Mouse (Mus musculus) heart, embryonic 13.5 days (tissue): ENCODE results near the gene Fam131c. TPM values are rescaled to one million over a fixed set of nuclear protein-coding genes. Genes with fewer than 3 reads are reported as not detected.

ENCODE experiments used
- ATAC-seq: fragments of 200-750 bp; cut with Nextera tagmentation; 2 replicates; pipeline ENCODE4 v1.8.0; 2017; ENCODE audit warnings: moderate TSS enrichment; ENCODE audit not compliant: insufficient number of reproducible peaks, low FRiP score, low TSS enrichment; ENCODE audit errors: extremely low read depth
- H3K27ac ChIP-seq: fragments of 300-500 bp; sonication (generic); replicated peaks from 2 replicates; pipeline ENCODE4 v1.5.1; 2015; ENCODE audit warnings: moderate library complexity, mild to moderate bottlenecking, inconsistent platforms
- H3K27me3 ChIP-seq: fragments of 300-500 bp; sonication (generic); replicated peaks from 2 replicates; pipeline ENCODE4 v1.6.1; 2015; ENCODE audit warnings: mild to moderate bottlenecking, inconsistent platforms
- H3K36me3 ChIP-seq: fragments of 300-500 bp; sonication (generic); 2 replicates; pipeline ENCODE4 v1.6.1; 2015; ENCODE audit warnings: mild to moderate bottlenecking, inconsistent platforms
- H3K4me1 ChIP-seq: fragments of 300-500 bp; sonication (generic); 2 replicates; pipeline ENCODE4 v1.6.1; 2015; ENCODE audit warnings: inconsistent platforms
- H3K4me2 ChIP-seq: fragments of 300-500 bp; sonication (generic); 2 replicates; pipeline ENCODE4 v1.6.1; 2015; ENCODE audit warnings: inconsistent platforms, mild to moderate bottlenecking, moderate library complexity
- H3K4me3 ChIP-seq: fragments of 300-500 bp; sonication (generic); 2 replicates; pipeline ENCODE4 v1.5.1; 2015; ENCODE audit warnings: moderate library complexity, mild to moderate bottlenecking, inconsistent platforms
- H3K9ac ChIP-seq: fragments of 300-500 bp; sonication (generic); 2 replicates; pipeline ENCODE4 v1.6.1; 2015; ENCODE audit warnings: inconsistent platforms, mild to moderate bottlenecking, moderate library complexity
- H3K9me3 ChIP-seq: fragments of 300-500 bp; sonication (generic); 2 replicates; pipeline ENCODE4 v1.6.1; 2016; ENCODE audit warnings: inconsistent platforms
- WGBS: fragments of 180-500 bp; shearing (Covaris S2); methylation state at CpG from one replicate; pipeline ENCODE4 v1.1.7; 2015; ENCODE audit warnings: mixed read lengths; 5-methylcytosine and 5-hydroxymethylcytosine counted together
- polyA plus RNA-seq: library from polyadenylated mRNA; unstranded; fragments of >200 nt; fragmentation: Nextera tagmentation; extraction: Ambion mirVana; gene quantifications from 2 replicates; pipeline ENCODE4 v1.2.1, GENCODE M21; 2015

Gene Fam131c
- polyA plus RNA-seq, 1 experiment from 2014 or later: 1.2 TPM

- no peak overlapping the region for H3K27ac ChIP-seq
- H3K4me3 ChIP-seq: no peak overlapping the region
- peaks cover 41% of the 10 kb centered on the region for H3K27me3 ChIP-seq
- H3K9me3 ChIP-seq: no peaks in the 10 kb centered on the region
- peaks cover 15% of the 10 kb centered on the region for H3K4me1 ChIP-seq
- H3K9ac ChIP-seq: no peak overlapping the region
- no peaks in the 10 kb centered on the region for H3K36me3 ChIP-seq
- WGBS: 14% methylated on average over 5 of the region's 5 CpGs
- ATAC-seq: no peak
- no peak overlapping the region for H3K4me2 ChIP-seq
Observed at GRCm38 (mm10) chr4:141387093-141387784, 19.2 kb downstream of the Fam131c start.

DNA sequence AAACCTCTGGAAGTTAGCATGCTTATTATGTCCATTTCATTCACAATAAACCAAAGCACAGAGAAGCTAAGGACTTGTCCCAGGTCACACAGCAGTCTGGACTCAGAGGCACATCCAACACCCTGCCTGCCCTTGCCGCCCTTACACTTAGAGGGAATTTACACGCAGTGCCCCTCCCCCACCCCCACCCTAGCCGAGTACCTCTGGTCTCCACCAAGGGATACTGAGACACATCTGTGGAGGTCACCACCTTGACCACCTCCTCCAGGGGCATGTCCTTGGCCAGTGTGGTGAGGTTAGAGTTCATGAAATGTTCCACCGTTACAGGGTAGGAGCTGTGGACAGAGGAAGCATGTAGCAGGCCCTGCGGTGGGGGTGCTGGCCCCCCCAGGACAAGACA lies 19.9 kb downstream of the Fam131c start:
- Histone ChIP-seq H3K27ac (no peak overlapping the region), H3K9me3 (no peaks in the 10 kb centered on the region), H3K4me3 (no peak overlapping the region), H3K4me1 (peaks cover 8% of the 10 kb centered on the region), H3K27me3 (peaks cover 38% of the 10 kb centered on the region), H3K9ac (no peak overlapping the region), H3K36me3 (no peaks in the 10 kb centered on the region), H3K4me2 (no peak overlapping the region)
- ATAC-seq: no peak
- 60% methylated on average over 5 of the region's 5 CpGs for WGBS

- ATAC-seq: no peak
- no peak overlapping the region for H3K27ac ChIP-seq
- H3K9ac ChIP-seq: no peak overlapping the region
- 62% methylated on average over 18 of the region's 18 CpGs for WGBS
- H3K4me2 ChIP-seq: no peak overlapping the region
- H3K36me3 ChIP-seq: no peaks in the 10 kb centered on the region
- peaks cover 9% of the 10 kb centered on the region; the same call in 1 of the 2 replicates for H3K4me1 ChIP-seq
- H3K9me3 ChIP-seq: no peaks in the 10 kb centered on the region
- no peak overlapping the region for H3K4me3 ChIP-seq
- peaks cover 26% of the 10 kb centered on the region for H3K27me3 ChIP-seq
Observed at GRCm38 (mm10) chr4:141389366-141390150, 21.5 kb downstream of the Fam131c start.

DNA sequence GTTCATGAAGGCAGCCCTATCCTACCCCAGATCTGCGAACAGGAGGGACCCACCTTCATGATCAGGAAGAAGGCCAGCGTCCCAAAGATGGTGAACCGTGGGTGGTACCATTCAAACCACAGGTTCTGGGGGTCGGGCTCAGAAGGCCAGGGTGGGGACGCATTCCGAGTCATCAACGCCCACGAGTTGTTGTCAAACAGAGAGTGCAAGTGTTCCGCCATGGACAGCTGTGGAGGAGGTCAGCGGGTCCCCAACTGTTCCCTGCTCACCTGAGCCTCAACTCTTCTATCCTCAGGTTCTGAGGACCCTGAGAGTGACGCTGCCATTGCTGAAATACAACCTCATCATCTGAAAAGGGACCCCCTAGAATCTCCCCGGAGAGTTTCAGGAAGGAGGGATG lies 23.3 kb downstream of the Fam131c start:
- Histone ChIP-seq H3K36me3 (no peaks in the 10 kb centered on the region), H3K27me3 (peaks cover 34% of the 10 kb centered on the region), H3K9ac (no peak overlapping the region), H3K4me3 (no peak overlapping the region), H3K27ac (no peak overlapping the region), H3K4me2 (no peak overlapping the region), H3K9me3 (no peaks in the 10 kb centered on the region), H3K4me1 (peaks cover 12% of the 10 kb centered on the region; the same call in 1 of the 2 replicates)
- ATAC-seq: no peak
- WGBS: 72% methylated on average over 12 of the region's 12 CpGs

DNA sequence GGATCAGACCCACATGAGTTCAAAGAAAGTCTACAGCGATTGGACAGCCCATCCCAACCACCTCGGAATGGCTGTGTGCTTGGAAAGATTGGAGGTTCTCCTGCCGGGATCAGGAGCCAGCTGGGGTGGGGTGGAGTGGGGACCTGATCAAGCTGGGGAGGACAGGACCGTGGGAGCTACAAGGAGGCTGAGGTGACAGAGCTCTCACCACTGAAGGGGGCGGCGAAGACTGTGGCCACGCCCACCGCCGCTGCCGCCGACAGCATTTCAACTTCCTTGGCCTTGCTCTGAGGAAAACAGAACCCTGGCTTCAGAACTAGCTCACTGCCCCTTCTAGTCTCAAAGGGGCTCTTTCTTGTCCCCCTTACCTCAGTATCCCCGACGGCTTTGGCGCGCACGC lies 26.7 kb downstream of the Fam131c start:
- Histone ChIP-seq H3K9me3 (no peaks in the 10 kb centered on the region), H3K4me3 (peak overlapping the region; percentile 23), H3K27me3 (peaks cover 51% of the 10 kb centered on the region), H3K27ac (no peak overlapping the region), H3K4me1 (peaks cover 9% of the 10 kb centered on the region; the same call in 1 of the 2 replicates), H3K9ac (peak overlapping the region; percentile 63), H3K36me3 (no peaks in the 10 kb centered on the region), H3K4me2 (peak overlapping the region; percentile 58)
- WGBS: 15% methylated on average over 16 of the region's 16 CpGs
- no peak for ATAC-seq

DNA sequence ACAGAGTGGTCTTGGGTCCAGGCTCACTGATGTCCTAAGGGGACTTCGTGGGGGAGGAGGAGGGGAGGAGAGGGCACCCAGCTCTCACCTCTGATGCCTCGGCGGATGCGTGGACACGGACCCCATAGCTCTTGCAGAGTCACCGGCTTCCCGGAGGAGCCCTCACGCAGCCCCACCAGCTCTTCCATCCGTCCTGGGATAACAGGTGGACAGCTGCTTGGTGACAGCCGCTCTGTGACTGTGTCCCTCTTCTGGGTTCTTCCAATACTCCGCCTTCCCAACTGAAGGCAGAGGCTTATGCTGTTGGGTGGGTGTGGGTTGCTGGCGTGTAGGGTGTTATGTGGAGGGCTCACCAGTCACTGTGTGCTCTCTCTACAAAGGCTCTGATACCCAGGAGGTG lies 29.8 kb downstream of the Fam131c start:
- Histone ChIP-seq H3K27ac (no peak overlapping the region), H3K4me1 (peaks cover 9% of the 10 kb centered on the region; the same call in 1 of the 2 replicates), H3K4me2 (no peak overlapping the region), H3K9ac (no peak overlapping the region), H3K27me3 (peaks cover 38% of the 10 kb centered on the region), H3K4me3 (no peak overlapping the region), H3K36me3 (no peaks in the 10 kb centered on the region), H3K9me3 (no peaks in the 10 kb centered on the region)
- WGBS: 75% methylated on average over 12 of the region's 12 CpGs
- ATAC-seq: no peak

DNA sequence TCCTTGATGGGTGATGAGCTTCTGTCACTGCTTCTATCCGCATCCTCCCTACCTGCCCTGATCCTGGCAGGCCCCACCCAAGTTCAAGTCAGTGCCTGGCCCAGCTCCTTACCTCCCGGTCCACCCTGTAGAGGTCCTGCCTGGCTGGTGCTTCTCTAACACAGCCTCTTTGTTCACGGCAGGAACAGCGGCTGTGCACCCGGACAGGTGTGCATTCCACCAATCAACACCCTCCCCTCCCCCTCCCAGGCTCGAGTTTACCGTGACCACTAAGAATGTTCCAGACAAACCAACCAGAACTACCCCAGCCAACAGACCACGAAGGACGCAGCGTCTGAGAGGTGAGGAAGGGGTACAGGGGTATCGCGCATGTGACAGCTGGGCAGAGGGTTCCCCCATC lies 30.5 kb downstream of the Fam131c start, which contains the start of gene Clcnka:
Gene Clcnka, minus strand, starts transcription at position 180 of the 400 bp plus-strand sequence.
- Histone ChIP-seq H3K4me3 (no peak within 1 kb of the TSS), H3K27me3 (peaks cover 38% of the 10 kb centered on the region), H3K9me3 (no peaks in the 10 kb centered on the region), H3K27ac (no peak within 1 kb of the TSS), H3K4me2 (no peak within 1 kb of the TSS), H3K36me3 (no peaks in the 10 kb centered on the region), H3K4me1 (peaks cover 9% of the 10 kb centered on the region; the same call in 1 of the 2 replicates), H3K9ac (no peak within 1 kb of the TSS; the same call in 1 of the 2 replicates)
- no peak for ATAC-seq
- WGBS: 49% methylated on average over 12 of the region's 12 CpGs

GRCm38 (mm10) chr4:141400171-141400570 lies 32.2 kb downstream of the Fam131c start:
- H3K4me3 ChIP-seq: no peak overlapping the region
- H3K4me1 ChIP-seq: peaks cover 9% of the 10 kb centered on the region
- H3K4me2 ChIP-seq: no peak overlapping the region
- no peak overlapping the region for H3K9ac ChIP-seq
- no peak overlapping the region for H3K27ac ChIP-seq
- WGBS: 78% methylated on average over 15 of the region's 15 CpGs
- no peaks in the 10 kb centered on the region for H3K9me3 ChIP-seq
- no peak for ATAC-seq
- H3K27me3 ChIP-seq: peaks cover 37% of the 10 kb centered on the region
- H3K36me3 ChIP-seq: no peaks in the 10 kb centered on the region

GRCm38 (mm10) chr4:141404518-141405313 lies 36.7 kb downstream of the Fam131c start:
- 12% methylated on average over 15 of the region's 15 CpGs for WGBS
- Histone ChIP-seq H3K27ac (peak overlapping the region; percentile 40; the same call in 1 of the 2 replicates), H3K4me2 (peak overlapping the region; percentile 62), H3K36me3 (no peaks in the 10 kb centered on the region), H3K27me3 (peaks cover 12% of the 10 kb centered on the region), H3K9me3 (no peaks in the 10 kb centered on the region), H3K4me1 (peaks cover 34% of the 10 kb centered on the region), H3K9ac (peak overlapping the region; percentile 73), H3K4me3 (peak overlapping the region; percentile 18)
- ATAC-seq: peak; percentile 43; the same call in 1 of the 2 replicates

DNA sequence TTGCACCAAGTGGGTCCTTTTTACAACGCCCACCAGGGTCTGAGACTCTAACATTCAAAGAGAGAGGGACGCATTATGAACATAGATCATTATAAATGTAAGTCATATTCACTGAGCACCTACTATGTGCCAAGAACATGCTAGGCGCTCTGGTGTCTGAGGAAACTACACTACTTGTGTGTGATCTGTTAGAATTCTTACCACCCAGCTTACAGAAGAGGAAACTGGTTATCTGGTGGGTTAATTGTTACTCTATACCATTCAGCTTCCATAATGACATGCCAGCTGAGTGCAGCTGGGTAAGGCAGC lies 37.2 kb downstream of the Fam131c start:
- WGBS: 85% methylated on average over 3 of the region's 3 CpGs
- H3K27me3 ChIP-seq: peaks cover 13% of the 10 kb centered on the region
- no peak overlapping the region for H3K4me2 ChIP-seq
- no peaks in the 10 kb centered on the region for H3K36me3 ChIP-seq
- peaks cover 34% of the 10 kb centered on the region for H3K4me1 ChIP-seq
- H3K9ac ChIP-seq: no peak overlapping the region
- peak overlapping the region; percentile 40; the same call in 1 of the 2 replicates for H3K27ac ChIP-seq
- H3K9me3 ChIP-seq: no peaks in the 10 kb centered on the region
- no peak overlapping the region for H3K4me3 ChIP-seq
- no peak for ATAC-seq
